Mouse (Mus musculus) neural tube, embryonic 15.5 days (tissue): ENCODE data around the gene Fam20a. TPM values are rescaled to one million over a fixed set of nuclear protein-coding genes. Genes with fewer than 3 reads are reported as not detected.

Experiments used
- ATAC-seq: fragments of 200-750 bp; cut with Nextera tagmentation; 2 replicates; pipeline ENCODE4 v1.8.0; 2017; ENCODE audit warnings: mild to moderate bottlenecking, moderate TSS enrichment, moderate library complexity; ENCODE audit not compliant: low FRiP score
- H3K27ac ChIP-seq: fragments of 300-500 bp; sonication (generic); replicated peaks from 2 replicates; pipeline ENCODE4 v1.5.1; 2015; ENCODE audit warnings: mild to moderate bottlenecking, inconsistent platforms
- H3K27me3 ChIP-seq: fragments of 300-500 bp; sonication (generic); replicated peaks from 2 replicates; pipeline ENCODE4 v1.6.1; 2015; ENCODE audit warnings: inconsistent platforms
- H3K36me3 ChIP-seq: fragments of 300-500 bp; sonication (generic); 2 replicates; pipeline ENCODE4 v1.6.1; 2015; ENCODE audit warnings: inconsistent platforms
- H3K4me1 ChIP-seq: fragments of 300-500 bp; sonication (generic); 2 replicates; pipeline ENCODE4 v1.6.1; 2015; ENCODE audit warnings: inconsistent platforms
- H3K4me2 ChIP-seq: fragments of 300-500 bp; sonication (generic); 2 replicates; pipeline ENCODE4 v1.6.1; 2015; ENCODE audit warnings: inconsistent platforms, mild to moderate bottlenecking, moderate library complexity
- H3K4me3 ChIP-seq: fragments of 300-500 bp; sonication (generic); replicated peaks from 2 replicates; pipeline ENCODE4 v1.5.1; 2015; ENCODE audit warnings: mild to moderate bottlenecking, inconsistent platforms
- H3K9ac ChIP-seq: fragments of 300-500 bp; sonication (generic); replicated peaks from 2 replicates; pipeline ENCODE4 v1.6.1; 2015; ENCODE audit warnings: mild to moderate bottlenecking, inconsistent platforms
- H3K9me3 ChIP-seq: fragments of 300-500 bp; sonication (generic); replicated peaks from 2 replicates; pipeline ENCODE4 v1.6.1; 2016; ENCODE audit warnings: inconsistent platforms
- WGBS: fragments of 180-500 bp; shearing (Covaris S2); methylation state at CpG from one replicate; pipeline ENCODE4 v1.1.7; 2015; ENCODE audit warnings: mixed read lengths; 5-methylcytosine and 5-hydroxymethylcytosine counted together
- polyA plus RNA-seq: library from polyadenylated mRNA; unstranded; fragments of >200 nt; fragmentation: Nextera tagmentation; extraction: Ambion mirVana; gene quantifications from 2 replicates; pipeline ENCODE4 v1.2.1, GENCODE M21; 2015

Fam20a gene
- polyA plus RNA-seq, 1 experiment from 2014 or later, result 8.0 TPM

DNA sequence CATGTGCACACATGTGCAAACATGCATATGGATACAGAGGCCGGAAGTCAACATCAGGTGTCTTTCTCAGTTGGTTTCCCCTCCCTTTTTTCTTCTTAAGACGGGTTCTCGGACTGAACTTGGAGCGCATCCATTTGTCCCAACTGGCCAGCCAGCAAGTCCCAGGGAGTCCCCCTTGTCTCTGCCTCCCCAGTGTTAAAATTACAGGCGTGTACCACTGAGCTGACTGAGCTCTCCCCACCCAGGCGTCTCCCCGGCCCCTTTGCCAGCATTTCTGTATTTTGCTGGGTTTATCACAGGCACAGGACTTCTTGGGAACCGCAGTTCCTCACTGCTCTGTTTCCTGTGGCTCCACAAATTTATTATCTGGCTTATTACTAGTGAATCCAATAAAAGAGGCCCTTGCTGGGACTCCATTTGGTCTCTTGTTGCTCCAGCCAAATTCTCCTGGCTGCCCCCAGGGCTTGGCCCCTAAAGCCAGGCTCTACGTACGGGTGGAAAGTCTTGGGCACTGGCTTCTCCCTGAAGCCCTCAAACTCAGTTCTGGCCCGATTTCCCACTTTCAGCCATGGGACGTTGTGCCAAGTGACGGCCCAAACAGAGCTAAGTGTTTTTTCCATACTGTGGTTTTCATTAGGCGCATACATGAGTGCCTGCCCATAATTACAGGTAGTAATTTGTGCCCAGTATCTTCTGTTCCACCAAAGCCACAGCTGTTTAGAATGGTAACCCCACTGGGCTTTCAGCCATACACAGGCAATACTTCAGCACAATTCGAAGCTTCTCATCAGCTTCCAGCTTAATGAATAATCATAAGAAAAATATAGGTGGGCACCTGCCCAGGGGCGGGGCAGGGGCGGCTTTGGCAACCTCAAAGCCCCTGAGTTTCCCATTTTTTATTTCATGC is 7.5 kb downstream of the Fam20a start:
- Histone ChIP-seq H3K9me3 (no peaks in the 10 kb centered on the region), H3K9ac (no peak overlapping the region), H3K27me3 (no peaks in the 10 kb centered on the region), H3K4me1 (peaks cover 26% of the 10 kb centered on the region), H3K27ac (peak overlapping the region; percentile 45; the same call in 1 of the 2 replicates), H3K4me3 (no peak overlapping the region), H3K36me3 (no peaks in the 10 kb centered on the region), H3K4me2 (no peak overlapping the region)
- ATAC-seq, result no peak
- 70% methylated on average over 17 of the region's 17 CpGs for WGBS

DNA sequence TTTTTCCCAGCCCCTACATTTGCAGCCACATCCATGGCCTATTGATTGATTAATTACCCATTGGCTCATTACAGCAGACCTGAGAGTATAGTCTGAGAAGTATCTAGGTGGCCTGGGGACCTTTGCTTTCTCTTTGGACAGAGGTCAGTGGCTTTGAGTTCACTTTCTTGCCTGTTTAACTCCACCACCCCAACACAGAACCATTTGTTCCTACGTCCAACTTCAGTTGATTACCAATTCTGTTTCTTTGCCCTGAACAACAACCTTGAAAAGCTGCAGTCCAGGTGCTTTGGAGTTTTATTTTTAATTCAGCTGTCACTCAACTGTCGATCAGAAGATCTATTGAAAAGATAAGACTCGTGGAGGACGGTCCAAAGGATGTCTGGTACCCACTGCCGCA is 12.6 kb downstream of the Fam20a start:
- H3K9ac ChIP-seq, result no peak overlapping the region
- ATAC-seq, result no peak
- 85% methylated on average over 5 of the region's 5 CpGs for WGBS
- no peak overlapping the region for H3K27ac ChIP-seq
- no peak overlapping the region for H3K4me3 ChIP-seq
- H3K4me2 ChIP-seq, result no peak overlapping the region
- H3K9me3 ChIP-seq, result no peaks in the 10 kb centered on the region
- peaks cover 12% of the 10 kb centered on the region for H3K4me1 ChIP-seq
- no peaks in the 10 kb centered on the region for H3K36me3 ChIP-seq
- H3K27me3 ChIP-seq, result no peaks in the 10 kb centered on the region

DNA sequence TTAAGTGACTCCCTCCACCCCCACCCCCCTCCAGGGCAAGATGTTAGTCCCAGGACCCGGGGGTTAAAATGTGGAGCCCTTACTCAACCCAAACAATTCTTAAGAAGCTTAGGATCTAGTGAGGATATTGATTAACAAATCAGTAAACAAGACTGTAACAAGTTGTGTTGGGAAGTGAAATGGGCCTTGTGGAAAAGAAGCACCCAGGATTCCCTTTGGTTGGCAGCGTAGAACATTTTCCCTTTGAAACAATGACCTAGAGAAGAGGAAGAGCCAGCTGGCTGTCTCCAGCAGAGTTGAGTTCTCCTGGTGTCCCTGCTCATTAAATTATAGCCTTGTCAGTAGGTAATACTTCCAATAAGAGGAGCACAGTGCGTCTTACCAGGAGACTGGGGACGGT is 13.3 kb downstream of the Fam20a start:
- WGBS, result 84% methylated on average over 4 of the region's 4 CpGs
- Histone ChIP-seq H3K9me3 (no peaks in the 10 kb centered on the region), H3K9ac (no peak overlapping the region), H3K4me2 (no peak overlapping the region), H3K4me1 (0 out of 2 replicates have a peak, but pooled peaks cover 6% of the 10 kb centered on the region), H3K27ac (no peak overlapping the region), H3K27me3 (no peaks in the 10 kb centered on the region), H3K36me3 (no peaks in the 10 kb centered on the region), H3K4me3 (no peak overlapping the region)
- ATAC-seq, result no peak

GRCm38 (mm10) chr11:109707442-109707841 is 14.6 kb downstream of the Fam20a start:
- Histone ChIP-seq H3K4me1 (peaks cover 5% of the 10 kb centered on the region; the same call in 1 of the 2 replicates), H3K4me3 (no peak overlapping the region), H3K4me2 (no peak overlapping the region), H3K9me3 (no peaks in the 10 kb centered on the region), H3K36me3 (no peaks in the 10 kb centered on the region), H3K9ac (no peak overlapping the region), H3K27me3 (no peaks in the 10 kb centered on the region), H3K27ac (no peak overlapping the region)
- ATAC-seq, result no peak
- 78% methylated on average over 3 of the region's 3 CpGs for WGBS

DNA sequence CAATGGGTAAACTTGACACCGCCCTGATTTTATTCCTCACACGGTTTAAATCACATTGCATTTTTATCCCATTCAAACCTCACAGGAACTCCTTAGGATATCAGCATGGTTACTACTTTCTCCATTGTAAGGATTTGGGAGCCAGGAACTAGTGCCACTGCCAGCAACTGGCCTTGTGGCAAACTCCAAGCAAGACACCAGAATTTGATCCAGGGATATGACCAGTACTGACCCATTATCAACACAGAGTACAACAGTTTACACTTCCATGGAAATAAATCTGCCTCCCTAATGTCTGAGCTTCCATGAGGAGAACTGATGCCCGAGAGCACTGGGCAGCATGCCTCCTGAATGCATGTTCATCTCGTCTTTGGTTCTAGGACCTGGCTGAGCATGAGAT is 15.5 kb downstream of the Fam20a start:
- Histone ChIP-seq H3K4me2 (no peak overlapping the region), H3K9me3 (no peaks in the 10 kb centered on the region), H3K4me3 (no peak overlapping the region), H3K27ac (no peak overlapping the region), H3K4me1 (peaks cover 12% of the 10 kb centered on the region; the same call in 1 of the 2 replicates), H3K27me3 (no peaks in the 10 kb centered on the region), H3K9ac (no peak overlapping the region), H3K36me3 (no peaks in the 10 kb centered on the region)
- ATAC-seq, result no peak
- WGBS, result 85% methylated on average over 4 of the region's 4 CpGs

GRCm38 (mm10) chr11:109706055-109706412 is 16.0 kb downstream of the Fam20a start:
- no peak overlapping the region for H3K9ac ChIP-seq
- no peaks in the 10 kb centered on the region for H3K36me3 ChIP-seq
- no peak for ATAC-seq
- 78% methylated on average over 9 of the region's 9 CpGs for WGBS
- H3K27me3 ChIP-seq, result no peaks in the 10 kb centered on the region
- no peak overlapping the region for H3K27ac ChIP-seq
- no peak overlapping the region for H3K4me3 ChIP-seq
- H3K4me1 ChIP-seq, result peaks cover 12% of the 10 kb centered on the region; the same call in 1 of the 2 replicates
- no peaks in the 10 kb centered on the region for H3K9me3 ChIP-seq
- H3K4me2 ChIP-seq, result no peak overlapping the region

DNA sequence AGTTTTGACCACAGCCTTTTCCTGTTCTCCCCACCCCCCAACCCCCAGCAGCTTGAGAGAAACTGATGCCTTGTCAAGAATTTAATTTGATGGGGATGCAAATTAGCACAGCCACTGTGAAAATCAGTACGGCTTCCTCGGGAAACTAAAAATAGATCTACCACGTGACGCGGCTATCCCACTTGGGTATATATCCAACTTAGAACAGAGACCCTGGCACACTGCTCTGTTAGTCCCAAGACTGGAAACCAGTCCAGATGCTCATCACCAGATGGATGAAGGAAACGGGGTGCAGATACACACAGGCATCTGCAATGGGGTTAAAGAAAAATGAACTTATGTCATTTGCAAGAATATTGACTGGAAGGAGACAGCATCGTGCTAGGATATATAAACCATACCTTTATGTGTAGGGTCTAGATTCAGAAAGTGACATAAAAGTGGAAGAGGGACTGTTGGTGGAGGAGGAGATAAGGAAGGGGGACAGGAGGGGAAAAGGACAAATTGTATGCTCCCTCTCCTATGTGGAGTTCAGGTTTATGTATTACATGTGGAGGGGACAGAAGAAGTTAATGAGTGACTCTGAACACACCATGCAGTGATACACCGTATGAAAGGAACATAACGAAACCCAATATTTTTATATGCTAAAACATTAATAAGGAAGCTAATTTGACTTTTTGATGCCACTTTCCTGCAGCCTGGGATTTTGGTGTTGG is 16.6 kb downstream of the Fam20a start:
- Histone ChIP-seq H3K36me3 (no peaks in the 10 kb centered on the region), H3K9ac (no peak overlapping the region), H3K9me3 (no peaks in the 10 kb centered on the region), H3K27me3 (no peaks in the 10 kb centered on the region), H3K4me1 (peaks cover 12% of the 10 kb centered on the region; the same call in 1 of the 2 replicates), H3K4me2 (no peak overlapping the region), H3K27ac (no peak overlapping the region), H3K4me3 (no peak overlapping the region)
- no peak for ATAC-seq
- 72% methylated on average over 9 of the region's 9 CpGs for WGBS

DNA sequence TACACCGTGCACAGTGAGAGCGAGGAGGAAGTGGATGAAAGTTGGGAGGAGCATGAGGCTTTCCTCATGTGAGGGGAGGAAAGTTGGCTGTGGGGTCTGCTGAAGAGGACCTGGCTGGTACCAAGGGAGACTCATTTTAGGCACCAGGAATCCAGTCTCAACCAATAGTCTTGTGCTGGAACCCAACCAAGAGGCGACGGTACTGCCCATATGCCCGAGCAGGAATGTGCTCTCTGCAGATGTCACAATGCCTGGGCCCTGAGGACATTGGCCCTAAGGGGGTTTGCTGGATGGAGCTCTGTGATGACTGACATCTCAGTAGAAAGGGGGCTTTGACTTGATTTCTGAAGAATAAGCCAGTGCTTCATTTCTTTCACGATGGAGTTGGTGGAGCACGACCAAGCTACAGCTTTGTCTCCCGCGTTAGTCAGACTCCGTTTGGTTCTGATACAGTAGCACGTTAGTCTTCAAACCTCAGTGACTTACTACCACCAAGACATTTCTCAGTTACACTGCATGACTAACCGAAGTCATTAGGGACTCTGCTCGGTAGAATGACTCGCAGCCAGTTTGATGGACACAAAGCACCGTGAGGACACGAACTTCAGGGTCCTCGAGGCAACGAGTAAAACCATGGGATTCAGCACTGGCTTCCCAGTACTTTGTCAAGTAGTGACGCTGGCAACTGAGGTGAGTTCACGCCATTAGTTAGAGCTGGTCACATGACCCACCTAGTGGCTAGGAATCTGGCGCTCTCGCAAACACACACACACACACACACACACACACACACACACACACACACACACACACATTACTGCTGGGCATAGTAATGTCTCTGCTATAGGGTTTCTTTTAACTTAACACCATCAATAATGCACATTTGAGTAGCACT is 17.5 kb downstream of the Fam20a start:
- H3K4me3 ChIP-seq, result no peak overlapping the region
- no peaks in the 10 kb centered on the region for H3K27me3 ChIP-seq
- H3K9me3 ChIP-seq, result no peaks in the 10 kb centered on the region
- no peak overlapping the region for H3K27ac ChIP-seq
- peaks cover 12% of the 10 kb centered on the region; the same call in 1 of the 2 replicates for H3K4me1 ChIP-seq
- no peak overlapping the region for H3K4me2 ChIP-seq
- no peaks in the 10 kb centered on the region for H3K36me3 ChIP-seq
- WGBS, result 81% methylated on average over 22 of the region's 22 CpGs
- no peak overlapping the region for H3K9ac ChIP-seq
- ATAC-seq, result no peak

DNA sequence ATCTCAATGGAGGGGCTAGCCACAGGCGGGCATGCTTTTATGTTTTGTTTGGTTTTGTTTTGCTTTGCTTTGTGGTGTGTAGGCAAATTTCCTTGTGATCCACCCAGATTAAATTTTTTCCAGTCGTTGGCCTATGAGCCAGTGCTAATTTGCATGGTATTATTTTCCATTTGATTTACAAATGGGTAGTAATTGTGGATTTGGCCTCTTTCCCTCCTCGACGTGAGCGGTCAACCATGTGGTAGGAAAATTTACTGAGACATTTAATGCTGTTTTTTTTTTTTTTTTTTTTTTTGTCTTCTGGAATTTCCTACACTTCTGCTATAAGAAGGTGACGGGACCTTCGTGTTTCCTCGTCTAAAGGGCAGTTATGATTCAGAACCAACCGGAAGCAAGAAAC is 18.2 kb downstream of the Fam20a start:
- no peaks in the 10 kb centered on the region for H3K36me3 ChIP-seq
- no peak overlapping the region for H3K4me3 ChIP-seq

DNA sequence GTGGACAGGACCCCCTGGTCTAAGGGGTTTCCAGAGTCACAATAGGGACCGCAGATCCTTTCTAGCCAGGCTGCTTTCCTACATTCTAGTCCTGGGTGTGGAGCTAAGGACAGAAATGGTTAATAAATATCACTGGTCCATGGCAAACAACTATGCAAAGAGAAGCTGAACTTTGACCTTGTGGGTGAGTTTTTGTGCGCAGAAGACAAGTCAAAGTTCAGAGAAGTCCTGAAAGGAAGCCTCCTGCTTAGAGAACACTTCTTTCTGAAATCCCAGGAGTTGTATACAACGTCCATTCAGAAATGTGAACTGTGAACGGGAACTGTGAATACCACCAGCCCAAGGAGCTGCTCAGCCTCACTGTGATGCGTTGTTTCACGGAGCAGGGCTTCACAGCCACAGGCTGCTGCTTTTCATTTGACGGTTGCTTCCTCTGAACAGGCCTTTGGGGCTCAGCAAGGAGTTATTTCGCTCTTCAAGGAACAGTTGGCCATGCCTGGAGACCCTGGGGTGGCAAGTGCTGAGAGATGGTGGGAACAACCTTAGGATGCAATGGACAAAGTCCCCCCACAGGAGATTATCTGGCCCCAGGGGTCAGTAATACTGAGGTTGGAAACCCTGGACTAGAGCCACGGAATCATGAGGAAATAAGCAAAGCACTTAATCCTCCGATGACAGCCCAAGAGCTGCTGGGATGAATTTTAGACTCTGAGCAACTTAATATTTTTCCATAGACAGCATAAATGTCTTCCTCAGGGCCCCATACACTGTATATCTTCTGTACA is 19.9 kb downstream of the Fam20a start:
- Histone ChIP-seq H3K9ac (no peak overlapping the region), H3K4me3 (no peak overlapping the region), H3K27me3 (no peaks in the 10 kb centered on the region), H3K36me3 (no peaks in the 10 kb centered on the region), H3K4me2 (no peak overlapping the region), H3K4me1 (peaks cover 12% of the 10 kb centered on the region; the same call in 1 of the 2 replicates), H3K27ac (peak overlapping the region; percentile 48), H3K9me3 (no peaks in the 10 kb centered on the region)
- ATAC-seq, result no peak
- 49% methylated on average over 10 of the region's 10 CpGs for WGBS

More for the DNA sequence above, 18.2 kb downstream of the Fam20a start:
- H3K9ac ChIP-seq, result no peak overlapping the region
- no peak overlapping the region for H3K27ac ChIP-seq
- H3K27me3 ChIP-seq, result no peaks in the 10 kb centered on the region
- 68% methylated on average over 9 of the region's 9 CpGs for WGBS
- no peak for ATAC-seq
- no peaks in the 10 kb centered on the region for H3K9me3 ChIP-seq
- no peak overlapping the region for H3K4me2 ChIP-seq
- peaks cover 12% of the 10 kb centered on the region; the same call in 1 of the 2 replicates for H3K4me1 ChIP-seq
